Mouse (Mus musculus) lung, adult 2 months (tissue): ENCODE data around the gene Myo19.

Experiments used
- CTCF ChIP-seq: fragments of 200-500 bp; IDR thresholded peaks from 2 replicates; pipeline ENCODE4 v1.5.1; 2011; ENCODE audit warnings: mild to moderate bottlenecking, low read length, control low read depth; ENCODE audit not compliant: insufficient read depth
- POLR2A ChIP-seq: fragments of 200-500 bp; IDR thresholded peaks from 2 replicates; pipeline ENCODE4 v1.6.1; 2011; ENCODE audit warnings: low read depth, mild to moderate bottlenecking, control low read depth, low read length, borderline replicate concordance; ENCODE audit errors: extremely low read depth

DNA sequence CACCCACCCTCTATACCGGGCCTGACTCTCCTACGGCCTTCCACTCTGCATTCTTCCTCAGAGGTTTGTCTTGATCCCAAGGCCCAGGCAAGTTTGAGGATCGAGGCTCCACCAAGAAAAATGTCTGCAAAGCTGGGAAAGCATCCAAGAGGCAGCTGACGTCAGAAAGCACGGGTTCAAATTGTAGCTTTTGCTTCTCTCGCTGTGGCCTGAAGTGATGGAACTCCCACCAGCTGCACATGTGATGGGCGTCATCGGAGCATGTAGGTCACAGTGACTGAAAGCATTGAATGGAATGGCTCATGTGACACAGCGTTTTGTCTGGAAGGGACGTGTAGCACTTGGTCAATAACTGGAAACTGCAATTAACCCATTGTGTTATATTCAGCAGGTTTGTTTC is 60.2 kb downstream of the Myo19 start:
- TF ChIP-seq CTCF = no peak
- no peak for TF ChIP-seq POLR2A
